Mouse (Mus musculus) splenic B cell, adult 2 months (primary cell): ENCODE results near the gene Bcar1.

Experiments used
- DNase-seq: peaks from one replicate; pipeline ENCODE4 v3.0.0-alpha.2; 2011; ENCODE audit warnings: low read depth, low spot score
- H3K27me3 ChIP-seq: 2 replicates; pipeline ENCODE4 v1.6.1; 2012; ENCODE audit warnings: mild to moderate bottlenecking, low read length, moderate library complexity, mixed read lengths; ENCODE audit not compliant: control insufficient read depth, poor library complexity, insufficient read depth, severe bottlenecking
- H3K36me3 ChIP-seq: 2 replicates; pipeline ENCODE4 v1.6.1; 2012; ENCODE audit warnings: mild to moderate bottlenecking, low read length, moderate library complexity, mixed read lengths; ENCODE audit not compliant: control insufficient read depth, poor library complexity, insufficient read depth, severe bottlenecking

Gene Bcar1

GRCm38 (mm10) chr8:111775766-111776165 is 32.2 kb upstream of the Bcar1 start:
- H3K36me3 ChIP-seq = peaks cover 9% of the 10 kb centered on the region
- H3K27me3 ChIP-seq = no peaks in the 10 kb centered on the region
- no peak for DNase-seq

- no peak for DNase-seq
- H3K27me3 ChIP-seq = no peaks in the 10 kb centered on the region
- peaks cover 6% of the 10 kb centered on the region; the same call in 1 of the 2 replicates for H3K36me3 ChIP-seq
Measured at GRCm38 (mm10) chr8:111773476-111773875, 29.9 kb upstream of the Bcar1 start.

- Histone ChIP-seq H3K36me3 (peaks cover 6% of the 10 kb centered on the region; the same call in 1 of the 2 replicates), H3K27me3 (no peaks in the 10 kb centered on the region)
- DNase-seq = no peak
Measured at GRCm38 (mm10) chr8:111773057-111773456, 29.4 kb upstream of the Bcar1 start.

- no peak for DNase-seq
- H3K36me3 ChIP-seq = peaks cover 11% of the 10 kb centered on the region
Measured at GRCm38 (mm10) chr8:111772083-111772482, 28.5 kb upstream of the Bcar1 start.

GRCm38 (mm10) chr8:111771625-111772020 is 28.0 kb upstream of the Bcar1 start:
- no peak for DNase-seq
- H3K36me3 ChIP-seq = peaks cover 10% of the 10 kb centered on the region
- no peaks in the 10 kb centered on the region for H3K27me3 ChIP-seq

More at GRCm38 (mm10) chr8:111772083-111772482, 28.5 kb upstream of the Bcar1 start:
- H3K27me3 ChIP-seq = no peaks in the 10 kb centered on the region

GRCm38 (mm10) chr8:111770958-111771624 is 27.5 kb upstream of the Bcar1 start:
- no peaks in the 10 kb centered on the region for H3K27me3 ChIP-seq
- H3K36me3 ChIP-seq = peaks cover 9% of the 10 kb centered on the region
- DNase-seq = no peak

GRCm38 (mm10) chr8:111769764-111770428 is 26.3 kb upstream of the Bcar1 start:
- no peak for DNase-seq
- peaks cover 9% of the 10 kb centered on the region for H3K36me3 ChIP-seq

GRCm38 (mm10) chr8:111769296-111769695 is 25.7 kb upstream of the Bcar1 start:
- Histone ChIP-seq H3K27me3 (no peaks in the 10 kb centered on the region), H3K36me3 (peaks cover 9% of the 10 kb centered on the region)
- DNase-seq = no peak

More at GRCm38 (mm10) chr8:111769764-111770428, 26.3 kb upstream of the Bcar1 start:
- H3K27me3 ChIP-seq = no peaks in the 10 kb centered on the region

- Histone ChIP-seq H3K36me3 (peaks cover 8% of the 10 kb centered on the region), H3K27me3 (no peaks in the 10 kb centered on the region)
- no peak for DNase-seq
Measured at GRCm38 (mm10) chr8:111768651-111769050, 25.0 kb upstream of the Bcar1 start.

GRCm38 (mm10) chr8:111765616-111766015 is 22.0 kb upstream of the Bcar1 start:
- DNase-seq = no peak
- Histone ChIP-seq H3K27me3 (no peaks in the 10 kb centered on the region), H3K36me3 (peaks cover 6% of the 10 kb centered on the region)

- peaks cover 6% of the 10 kb centered on the region for H3K36me3 ChIP-seq
- no peak for DNase-seq
- no peaks in the 10 kb centered on the region for H3K27me3 ChIP-seq
Measured at GRCm38 (mm10) chr8:111765096-111765495, 21.5 kb upstream of the Bcar1 start.

- Histone ChIP-seq H3K36me3 (no peaks in the 10 kb centered on the region), H3K27me3 (no peaks in the 10 kb centered on the region)
- no peak for DNase-seq
Measured at GRCm38 (mm10) chr8:111760708-111761107, 17.1 kb upstream of the Bcar1 start.

GRCm38 (mm10) chr8:111758817-111759216 is 15.2 kb upstream of the Bcar1 start:
- no peak for DNase-seq
- Histone ChIP-seq H3K36me3 (no peaks in the 10 kb centered on the region), H3K27me3 (no peaks in the 10 kb centered on the region)

GRCm38 (mm10) chr8:111757599-111757998 is 14.0 kb upstream of the Bcar1 start:
- Histone ChIP-seq H3K36me3 (no peaks in the 10 kb centered on the region), H3K27me3 (no peaks in the 10 kb centered on the region)
- DNase-seq = no peak

- Histone ChIP-seq H3K27me3 (no peaks in the 10 kb centered on the region), H3K36me3 (no peaks in the 10 kb centered on the region)
- DNase-seq = no peak
Measured at GRCm38 (mm10) chr8:111754736-111755135, 11.1 kb upstream of the Bcar1 start.
